Mouse (Mus musculus) central nervous system, embryonic 14 days (tissue): ENCODE results near the gene Wfdc10. TPM values are rescaled to one million over a fixed set of nuclear protein-coding genes. Genes with fewer than 3 reads are reported as not detected.

Experiments used
- polyA plus RNA-seq: library from polyadenylated mRNA; depleted of rRNA; stranded (reverse); fragments of >200 nt; gene quantifications from 2 replicates; pipeline ENCODE4 v1.2.3, GENCODE M21; 2012; rRNA removed

The Wfdc10 gene
- polyA plus RNA-seq = not detected in 2 replicates

DNA sequence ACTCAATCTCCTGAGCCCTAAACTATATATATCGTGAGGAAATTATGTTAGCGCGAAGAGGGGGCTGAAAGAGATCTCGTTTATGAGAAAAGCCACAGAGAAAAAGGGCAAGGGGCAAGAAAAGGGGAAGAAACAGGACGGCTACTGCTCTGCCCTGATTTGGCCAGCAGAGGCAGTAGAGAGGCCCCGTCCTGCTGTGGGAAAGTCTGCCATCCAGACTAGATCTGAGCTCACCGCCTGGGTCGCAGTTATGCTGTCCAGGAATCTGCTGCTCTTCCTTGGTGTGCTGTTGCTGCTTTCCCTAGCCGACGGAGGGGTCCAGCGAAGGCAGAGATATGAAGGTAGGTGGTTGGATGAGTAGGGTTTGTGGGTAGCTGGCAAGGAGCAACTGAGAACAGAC, at the start of gene Wfdc10:
Wfdc10 (plus strand) TSS at position 189 of the 400 bp plus-strand sequence.

DNA sequence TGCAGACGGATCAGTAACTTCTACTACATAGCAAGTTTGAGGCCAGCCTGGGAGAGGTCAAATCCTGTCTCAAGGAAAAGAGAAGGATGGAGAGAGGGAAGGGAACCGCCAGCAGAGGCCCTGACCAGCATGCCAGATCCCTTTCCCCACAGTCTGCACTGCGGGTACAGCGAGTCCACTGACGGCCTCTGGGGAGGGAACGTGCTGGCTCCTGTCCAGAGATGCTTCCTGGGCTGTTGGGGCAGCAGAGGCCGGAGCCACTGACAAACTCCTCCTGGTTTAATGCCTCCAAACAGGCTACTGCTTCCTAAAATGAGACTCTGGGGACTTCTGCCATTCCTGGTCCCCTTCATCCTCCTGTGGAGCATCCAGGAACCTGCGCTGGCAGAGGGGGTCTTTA, 42.4 kb upstream of the Wfdc10 start, which contains the start of the genes Wfdc6b and Wfdc8:
Wfdc6b (plus strand) TSS at position 52 of the 400 bp plus-strand sequence.
Wfdc8 (minus strand) TSS at position 156 of the 400 bp plus-strand sequence.

GRCm38 (mm10) chr2:164638696-164639095, 17.1 kb upstream of the Wfdc10 start, which contains the start of gene Wfdc16:
Gene Wfdc16, minus strand, starts transcription at chr2:164638796.

DNA sequence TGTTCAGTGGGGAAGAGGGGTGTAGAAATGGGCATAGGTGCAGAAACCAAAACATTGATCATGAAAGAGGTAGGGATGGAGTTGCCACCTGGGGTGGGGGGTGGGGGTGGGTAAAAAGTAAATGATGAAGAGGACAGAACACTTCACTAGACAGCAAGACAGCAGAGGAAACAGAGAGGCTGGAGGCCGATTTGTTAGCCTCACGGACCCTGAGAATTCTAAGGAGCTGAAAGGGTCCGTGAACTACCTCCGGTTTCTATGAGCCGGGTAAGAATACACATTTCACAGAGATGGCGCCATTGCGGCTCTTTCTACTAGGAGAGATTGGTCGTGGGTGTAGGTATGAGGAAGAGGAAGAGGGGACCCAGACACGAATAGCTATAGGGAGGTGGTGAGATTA, 637 bp downstream of the Wfdc10 start, which contains the start of gene Wfdc9:
Wfdc9 (minus strand) TSS at position 101 of the 400 bp plus-strand sequence.

DNA sequence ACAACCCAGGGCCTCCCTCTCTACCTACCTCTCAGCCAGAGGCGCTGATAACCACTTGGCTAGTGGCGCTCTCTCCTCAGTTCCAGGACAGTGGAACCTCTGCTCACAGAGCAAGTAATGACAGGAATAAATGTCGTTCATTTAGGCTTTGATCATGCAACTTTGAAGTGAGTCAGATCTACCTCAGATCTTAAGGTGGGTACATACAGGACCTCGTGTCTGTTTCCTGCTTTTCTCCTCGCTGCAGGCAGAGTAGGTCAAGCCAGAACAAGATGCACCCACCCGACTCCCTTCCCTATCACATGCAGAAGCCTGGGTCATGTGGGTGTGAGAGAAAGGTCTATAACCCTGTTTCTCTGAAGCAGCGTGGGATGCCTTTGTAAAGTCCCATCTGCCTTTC, 18.1 kb downstream of the Wfdc10 start, which contains the start of gene Wfdc11:
Wfdc11 (minus strand) TSS at position 101 of the 400 bp plus-strand sequence.

DNA sequence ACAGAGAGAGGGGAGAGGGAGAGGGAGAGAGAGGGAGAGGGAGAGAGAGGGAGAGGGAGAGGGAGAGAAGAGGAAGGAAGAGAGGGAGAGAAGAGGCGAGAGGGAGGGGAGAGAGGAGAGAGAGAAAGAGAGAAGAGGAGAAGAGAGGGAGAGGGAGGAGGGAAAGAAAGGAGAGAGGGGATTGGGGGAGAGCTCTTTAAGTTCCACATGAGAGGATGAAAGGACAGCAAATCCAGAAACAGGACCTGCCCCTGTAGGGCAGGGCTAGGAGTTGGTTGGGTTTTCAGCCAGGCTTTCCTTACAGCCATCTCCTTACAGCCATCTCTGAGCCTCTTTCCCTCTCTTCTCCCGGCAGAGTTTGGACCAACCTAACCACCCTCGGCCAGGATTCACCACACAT, 29.0 kb downstream of the Wfdc10 start, which contains the start of gene Wfdc13:
Wfdc13 (plus strand) TSS at position 301 of the 400 bp plus-strand sequence.

GRCm38 (mm10) chr2:164698201-164698600, 42.4 kb downstream of the Wfdc10 start, which contains the start of gene Spint4:
Gene Spint4, plus strand, starts transcription at chr2:164698501.

Other genes with a start within 250 kb of the Wfdc10 start
- 3.3 and 8.2 TPM in 2 replicates for gene Sdc4, start 212.2 kb upstream of the Wfdc10 start, polyA plus RNA-seq
- gene Sys1, start 199.1 kb upstream of the Wfdc10 start, polyA plus RNA-seq = 53.1 and 56.8 TPM in 2 replicates
- 10.3 and 10.7 TPM in 2 replicates for gene Gm20458, start 195.1 kb upstream of the Wfdc10 start, polyA plus RNA-seq
- gene Trp53tg5, start 182.3 kb upstream of the Wfdc10 start, polyA plus RNA-seq = not detected in 2 replicates
- gene Dbndd2, start 169.9 kb upstream of the Wfdc10 start, polyA plus RNA-seq = 9.6 and 11.6 TPM in 2 replicates
- gene Pigt, start 158.5 kb upstream of the Wfdc10 start, polyA plus RNA-seq = 82.2 and 101 TPM in 2 replicates
- 4.5 and 14.3 TPM in 2 replicates for gene Wfdc2, start 93.6 kb upstream of the Wfdc10 start, polyA plus RNA-seq
- not detected in 2 replicates for gene Spint3, start 82.6 kb upstream of the Wfdc10 start, polyA plus RNA-seq
- gene Wfdc6a, start 70.6 kb upstream of the Wfdc10 start, polyA plus RNA-seq = not detected in 2 replicates
- not detected in 2 replicates for gene Eppin, start 62.5 kb upstream of the Wfdc10 start, polyA plus RNA-seq
- gene Wfdc6b, start 42.5 kb upstream of the Wfdc10 start, polyA plus RNA-seq = not detected in 2 replicates
- 0.04 TPM in 1 of 2 replicates, not detected in the other for gene Wfdc8, start 42.4 kb upstream of the Wfdc10 start, polyA plus RNA-seq
- not detected in 2 replicates for gene Wfdc16, start 17.2 kb upstream of the Wfdc10 start, polyA plus RNA-seq
- gene Wfdc9, start 537 bp downstream of the Wfdc10 start, polyA plus RNA-seq = not detected in 2 replicates
- gene Wfdc11, start 18.0 kb downstream of the Wfdc10 start, polyA plus RNA-seq = not detected in 2 replicates
- not detected in 2 replicates for gene Wfdc13, start 29.1 kb downstream of the Wfdc10 start, polyA plus RNA-seq
- not detected in 2 replicates for gene Spint4, start 42.5 kb downstream of the Wfdc10 start, polyA plus RNA-seq
- not detected in 2 replicates for gene Spint5, start 59.3 kb downstream of the Wfdc10 start, polyA plus RNA-seq
- 1.0 and 1.1 TPM in 2 replicates for gene Wfdc3, start 89.9 kb downstream of the Wfdc10 start, polyA plus RNA-seq
- 60.1 and 64.9 TPM in 2 replicates for gene Dnttip1, start 89.9 kb downstream of the Wfdc10 start, polyA plus RNA-seq
- 143 and 191 TPM in 2 replicates for gene Ube2c, start 113.9 kb downstream of the Wfdc10 start, polyA plus RNA-seq
- 0.54 and 60.3 TPM in 2 replicates for gene Tnnc2, start 123.9 kb downstream of the Wfdc10 start, polyA plus RNA-seq
- gene Snx21, start 129.8 kb downstream of the Wfdc10 start, polyA plus RNA-seq = 20.5 and 22.1 TPM in 2 replicates
- gene Acot8, start 148.8 kb downstream of the Wfdc10 start, polyA plus RNA-seq = 30.2 and 33.6 TPM in 2 replicates
- gene Zswim3, start 149.1 kb downstream of the Wfdc10 start, polyA plus RNA-seq = 8.6 and 9.6 TPM in 2 replicates
- gene Zswim1, start 166.6 kb downstream of the Wfdc10 start, polyA plus RNA-seq = 11.8 and 12.3 TPM in 2 replicates
- gene Spata25, start 172.5 kb downstream of the Wfdc10 start, polyA plus RNA-seq = 0.31 and 0.49 TPM in 2 replicates
- gene Ctsa, start 176.8 kb downstream of the Wfdc10 start, polyA plus RNA-seq = 126 and 143 TPM in 2 replicates
- gene Neurl2, start 177.4 kb downstream of the Wfdc10 start, polyA plus RNA-seq = 4.2 and 5.6 TPM in 2 replicates
- 62.6 and 75.4 TPM in 2 replicates for gene Pltp, start 201.7 kb downstream of the Wfdc10 start, polyA plus RNA-seq
- 49.4 and 52.0 TPM in 2 replicates for gene Pcif1, start 223.3 kb downstream of the Wfdc10 start, polyA plus RNA-seq